Mouse (Mus musculus): ENCODE measurements around the gene Tst. TPM values are rescaled to one million over a fixed set of nuclear protein-coding genes. Genes with fewer than 3 reads are reported as not detected.

Tst gene
- total and polyA plus RNA-seq, 3 experiments: 0.56 to 2.0 (median 0.67) TPM

- Histone ChIP-seq H3K27me3 (replicated peaks) (peaks cover 77% of the 10 kb centered on the region), H3K27ac (ENCODE audit: insufficient read depth, low read depth) (no peak overlapping the region), H3K4me1 (ENCODE audit: control insufficient read depth in 1 of 2, insufficient read depth in 2 of 2) (peaks cover 2 to 9% of the 10 kb centered on the region in 2 experiments; a peak in 3 of 4 replicates), H3K4me2 (ENCODE audit: insufficient read depth, low read depth, poor library complexity, severe bottlenecking) (no peak overlapping the region), H3K36me3 (replicated peaks in 1 of 2; ENCODE audit: control insufficient read depth in 1 of 2, insufficient read depth in 1 of 2, low read length in 1 of 2) (no peaks in the 10 kb centered on the region), H3K4me3 (replicated peaks in 1 of 3; ENCODE audit: low read depth in 2 of 3, low read length in 2 of 3, poor library complexity in 1 of 3) (no peak overlapping the region), H3K79me2 (replicated peaks; ENCODE audit: control insufficient read depth, extremely low read depth, insufficient read depth, poor library complexity, severe bottlenecking) (no peaks in the 10 kb centered on the region), H3K9me3 (replicated peaks; ENCODE audit: low read length) (peaks cover 4% of the 10 kb centered on the region), H3K9ac (ENCODE audit: insufficient read depth, low read depth) (no peak overlapping the region)
- no peak for TF ChIP-seq TCF12 (IDR thresholded peaks at IDR 0.05; ENCODE audit: low read depth, low read length)
- TF ChIP-seq MAZ (IDR thresholded peaks at IDR 0.05; ENCODE audit: low read depth, low read length): no peak
- no peak for TF ChIP-seq TBP (conservative IDR thresholded peaks at IDR 0.05; ENCODE audit: low read depth, low read length)
- no peak for TF ChIP-seq EP300 (IDR thresholded peaks at IDR 0.05; ENCODE audit: low read length)
- TF ChIP-seq MEF2A (IDR thresholded peaks at IDR 0.05; ENCODE audit: borderline replicate concordance, low read depth, low read length): no peak
- TF ChIP-seq IRF4 (IDR thresholded peaks at IDR 0.05; ENCODE audit: low read depth, low read length): no peak
- TF ChIP-seq MAFK (IDR thresholded peaks at IDR 0.05; ENCODE audit: insufficient replicate concordance, low read length): no peak
- TF ChIP-seq ZC3H11A (IDR thresholded peaks at IDR 0.05; ENCODE audit: low read depth, low read length): no peak
- no peak for DNase-seq (ENCODE audit: extremely low read depth)
- in situ Hi-C loops (cut with MboI; ENCODE audit: low pct_ligation_motif_present, low pct_unique_long_range_greater_than_20kb, low sequenced_read_pairs): no loop called here
- dilution Hi-C loops (cut with MboI; ENCODE audit: extremely low pct_ligation_motif_present, extremely low pct_unique_long_range_greater_than_20kb, low sequenced_read_pairs): no loop called here
Observed at GRCm38 (mm10) chr15:78372796-78373195, 32.9 kb downstream of the Tst start.

GRCm38 (mm10) chr15:78369641-78370040 is 36.1 kb downstream of the Tst start:
- Histone ChIP-seq H3K27ac (ENCODE audit: insufficient read depth, low read depth) (no peak overlapping the region), H3K79me2 (replicated peaks; ENCODE audit: control insufficient read depth, extremely low read depth, insufficient read depth, poor library complexity, severe bottlenecking) (no peaks in the 10 kb centered on the region), H3K4me1 (ENCODE audit: control insufficient read depth in 1 of 2, insufficient read depth in 2 of 2) (peaks cover 2 to 14% of the 10 kb centered on the region in 2 experiments; a peak in 3 of 4 replicates), H3K9me3 (replicated peaks; ENCODE audit: low read length) (peaks cover 4% of the 10 kb centered on the region), H3K27me3 (replicated peaks) (peaks cover 63% of the 10 kb centered on the region), H3K4me2 (ENCODE audit: insufficient read depth, low read depth, poor library complexity, severe bottlenecking) (no peak overlapping the region), H3K9ac (ENCODE audit: insufficient read depth, low read depth) (no peak overlapping the region), H3K4me3 (replicated peaks in 1 of 3; ENCODE audit: low read depth in 2 of 3, low read length in 2 of 3, poor library complexity in 1 of 3) (no peak overlapping the region), H3K36me3 (replicated peaks in 1 of 2; ENCODE audit: control insufficient read depth in 1 of 2, insufficient read depth in 1 of 2, low read length in 1 of 2) (no peaks in the 10 kb centered on the region)
- dilution Hi-C loops (cut with MboI; ENCODE audit: extremely low pct_ligation_motif_present, extremely low pct_unique_long_range_greater_than_20kb, low sequenced_read_pairs): no loop called here
- no peak for DNase-seq (ENCODE audit: extremely low read depth)
- TF ChIP-seq CHD2 (IDR thresholded peaks at IDR 0.05; ENCODE audit: low read length): no peak
- no peak for TF ChIP-seq POLR2AphosphoS2 (IDR thresholded peaks at IDR 0.05; ENCODE audit: low read depth, low read length)
- TF ChIP-seq TCF12 (IDR thresholded peaks at IDR 0.05; ENCODE audit: low read depth, low read length): no peak
- TF ChIP-seq MAZ (IDR thresholded peaks at IDR 0.05; ENCODE audit: low read depth, low read length): no peak
- no peak for TF ChIP-seq MEF2A (IDR thresholded peaks at IDR 0.05; ENCODE audit: borderline replicate concordance, low read depth, low read length)
- no peak for TF ChIP-seq USF1 (IDR thresholded peaks at IDR 0.05; ENCODE audit: low read depth, low read length)
- no peak for TF ChIP-seq ELF1 (IDR thresholded peaks at IDR 0.05; ENCODE audit: low read depth, low read length)
- no peak for TF ChIP-seq IRF4 (IDR thresholded peaks at IDR 0.05; ENCODE audit: low read depth, low read length)
- in situ Hi-C loops (cut with MboI; ENCODE audit: low pct_ligation_motif_present, low pct_unique_long_range_greater_than_20kb, low sequenced_read_pairs): loop anchor here (5.0 to 10.0 kb wide), 2 partner anchors 55 to 187 kb away; partner anchors contain the start of gene Kctd17

- no peak overlapping the region for H3K4me3 ChIP-seq (replicated peaks in 1 of 3; ENCODE audit: low read depth in 2 of 3, low read length in 2 of 3, poor library complexity in 1 of 3)
- in situ Hi-C loops (cut with MboI; ENCODE audit: low pct_ligation_motif_present, low pct_unique_long_range_greater_than_20kb, low sequenced_read_pairs) (loop anchor here (5.0 to 10.0 kb wide), 2 partner anchors 56 to 187 kb away; partner anchors contain the start of gene Kctd17), dilution Hi-C loops (cut with MboI; ENCODE audit: extremely low pct_ligation_motif_present, extremely low pct_unique_long_range_greater_than_20kb, low sequenced_read_pairs) (no loop called here)
- no peak overlapping the region for H3K9ac ChIP-seq (ENCODE audit: insufficient read depth, low read depth)
- peaks cover 60% of the 10 kb centered on the region for H3K27me3 ChIP-seq (replicated peaks)
- H3K79me2 ChIP-seq (replicated peaks; ENCODE audit: control insufficient read depth, extremely low read depth, insufficient read depth, poor library complexity, severe bottlenecking): no peaks in the 10 kb centered on the region
- peaks cover 2 to 14% of the 10 kb centered on the region in 2 experiments; a peak in 3 of 4 replicates for H3K4me1 ChIP-seq (ENCODE audit: control insufficient read depth in 1 of 2, insufficient read depth in 2 of 2)
- H3K9me3 ChIP-seq (replicated peaks; ENCODE audit: low read length): peaks cover 4% of the 10 kb centered on the region
- no peak overlapping the region for H3K4me2 ChIP-seq (ENCODE audit: insufficient read depth, low read depth, poor library complexity, severe bottlenecking)
- DNase-seq (ENCODE audit: extremely low read depth): peak; percentile 45
- H3K27ac ChIP-seq (ENCODE audit: insufficient read depth, low read depth): no peak overlapping the region
- no peaks in the 10 kb centered on the region for H3K36me3 ChIP-seq (replicated peaks in 1 of 2; ENCODE audit: control insufficient read depth in 1 of 2, insufficient read depth in 1 of 2, low read length in 1 of 2)
- TF ChIP-seq CHD1 (IDR thresholded peaks at IDR 0.05; ENCODE audit: low read depth, low read length) (no peak), MAX (IDR thresholded peaks at IDR 0.05; ENCODE audit: low read length) (no peak), HCFC1 (IDR thresholded peaks at IDR 0.05; ENCODE audit: low read depth, low read length) (no peak), JUN (IDR thresholded peaks at IDR 0.05; ENCODE audit: insufficient read depth, low read depth, low read length) (no peak), RAD21 (IDR thresholded peaks at IDR 0.05; ENCODE audit: low read depth, low read length) (peak; percentile 88), ETS1 (conservative IDR thresholded peaks at IDR 0.05; ENCODE audit: low read depth, low read length) (no peak), UBTF (IDR thresholded peaks at IDR 0.05; ENCODE audit: low read depth, low read length) (no peak), SMC3 (IDR thresholded peaks at IDR 0.05; ENCODE audit: low read depth, low read length) (peak; percentile 83), CTCF (conservative IDR thresholded peaks at IDR 0.05 in 1 of 2, IDR thresholded peaks at IDR 0.05 in 1 of 2; ENCODE audit: low read depth in 2 of 2, low read length in 2 of 2) (peak; percentile 52 to 90; a peak in 3 of 4 replicates), ZC3H11A (IDR thresholded peaks at IDR 0.05; ENCODE audit: low read depth, low read length) (peak; percentile 77), ELF1 (IDR thresholded peaks at IDR 0.05; ENCODE audit: low read depth, low read length) (no peak), GABPA (IDR thresholded peaks at IDR 0.05; ENCODE audit: insufficient replicate concordance, low read depth, low read length) (no peak), EP300 (IDR thresholded peaks at IDR 0.05; ENCODE audit: low read length) (no peak), MEF2A (IDR thresholded peaks at IDR 0.05; ENCODE audit: borderline replicate concordance, low read depth, low read length) (no peak), SIN3A (IDR thresholded peaks at IDR 0.05; ENCODE audit: low read length) (no peak), PAX5 (IDR thresholded peaks at IDR 0.05; ENCODE audit: low read length) (no peak), IRF4 (IDR thresholded peaks at IDR 0.05; ENCODE audit: low read depth, low read length) (peak; percentile 50; the same call in 1 of the 2 replicates)
Observed at GRCm38 (mm10) chr15:78368926-78369346, 36.8 kb downstream of the Tst start.
